Mouse (Mus musculus) small intestine, adult 2 months (tissue): ENCODE data around the gene Plekhg1.

Experiments used
- CTCF ChIP-seq: fragments of 200-500 bp; IDR thresholded peaks from 2 replicates; pipeline ENCODE4 v1.5.1; 2012; ENCODE audit warnings: low read depth, mild to moderate bottlenecking, control low read depth, inconsistent platforms, low read length, moderate library complexity, mixed read lengths; ENCODE audit not compliant: insufficient replicate concordance, insufficient read length; ENCODE audit errors: extremely low read depth
- POLR2A ChIP-seq: fragments of 200-500 bp; IDR thresholded peaks from 2 replicates; pipeline ENCODE4 v1.6.1; 2012; ENCODE audit warnings: low read depth, mild to moderate bottlenecking, control low read depth, inconsistent platforms, low read length, moderate library complexity

- TF ChIP-seq POLR2A (no peak), CTCF (no peak)
These were observed 235.9 kb downstream of the Plekhg1 start for GRCm38 (mm10) chr10:3975898-3976622.
